Mouse (Mus musculus) midbrain, embryonic 11.5 days (tissue): ENCODE results near the gene 1700020N15Rik. TPM values are rescaled to one million over a fixed set of nuclear protein-coding genes. Genes with fewer than 3 reads are reported as not detected.
"Not testable (repeated sequence)": the region's sequence is repeated elsewhere in the genome, so short reads cannot be mapped to it uniquely, and the experiment has no call there.

Experiments used
- ATAC-seq: fragments of 200-750 bp; cut with Nextera tagmentation; 2 replicates; pipeline ENCODE4 v1.8.0; 2017; ENCODE audit warnings: moderate TSS enrichment, moderate library complexity; ENCODE audit not compliant: low FRiP score
- DNase-seq: peaks from one replicate; pipeline ENCODE4 v3.0.0; 2015; ENCODE audit warnings: low spot score; ENCODE audit errors: missing footprints
- H3K27ac ChIP-seq: fragments of 300-500 bp; sonication (generic); 2 replicates; pipeline ENCODE4 v1.5.1; 2014; ENCODE audit warnings: low read depth, low read length
- H3K27me3 ChIP-seq: fragments of 300-500 bp; sonication (generic); 2 replicates; pipeline ENCODE4 v1.6.1; 2014; ENCODE audit warnings: mild to moderate bottlenecking, low read length, moderate library complexity, mixed read lengths; ENCODE audit not compliant: control insufficient read depth, insufficient read depth
- H3K36me3 ChIP-seq: fragments of 300-500 bp; sonication (generic); 2 replicates; pipeline ENCODE4 v1.6.1; 2014; ENCODE audit warnings: mild to moderate bottlenecking, low read length, moderate library complexity, mixed read lengths; ENCODE audit not compliant: control insufficient read depth, insufficient read depth
- H3K4me1 ChIP-seq: fragments of 300-500 bp; sonication (generic); 2 replicates; pipeline ENCODE4 v1.6.1; 2014; ENCODE audit warnings: low read length; ENCODE audit not compliant: control insufficient read depth, insufficient read depth
- H3K4me2 ChIP-seq: fragments of 300-500 bp; sonication (generic); 2 replicates; pipeline ENCODE4 v1.6.1; 2014; ENCODE audit warnings: mild to moderate bottlenecking, moderate library complexity
- H3K4me3 ChIP-seq: fragments of 300-500 bp; sonication (generic); 2 replicates; pipeline ENCODE4 v1.5.1; 2014; ENCODE audit warnings: low read depth, low read length
- H3K9ac ChIP-seq: fragments of 300-500 bp; sonication (generic); 2 replicates; pipeline ENCODE4 v1.6.1; 2014; ENCODE audit warnings: low read length
- H3K9me3 ChIP-seq: fragments of 300-500 bp; sonication (generic); 2 replicates; pipeline ENCODE4 v1.6.1; 2016; ENCODE audit warnings: low read length; ENCODE audit not compliant: control insufficient read depth
- WGBS: fragments of 180-500 bp; shearing (Covaris S2); extraction: QIAGEN DNeasy Blood & Tissue Kit; methylation state at CpG from one replicate; pipeline ENCODE4 v1.1.7; 2014; 5-methylcytosine and 5-hydroxymethylcytosine counted together
- polyA plus RNA-seq: library from polyadenylated mRNA; unstranded; fragments of >200 nt; fragmentation: Nextera tagmentation; extraction: Ambion mirVana; gene quantifications from 2 replicates; pipeline ENCODE4 v1.2.1, GENCODE M21; 2014

1700020N15Rik gene
- not detected in 2 replicates for polyA plus RNA-seq

DNA sequence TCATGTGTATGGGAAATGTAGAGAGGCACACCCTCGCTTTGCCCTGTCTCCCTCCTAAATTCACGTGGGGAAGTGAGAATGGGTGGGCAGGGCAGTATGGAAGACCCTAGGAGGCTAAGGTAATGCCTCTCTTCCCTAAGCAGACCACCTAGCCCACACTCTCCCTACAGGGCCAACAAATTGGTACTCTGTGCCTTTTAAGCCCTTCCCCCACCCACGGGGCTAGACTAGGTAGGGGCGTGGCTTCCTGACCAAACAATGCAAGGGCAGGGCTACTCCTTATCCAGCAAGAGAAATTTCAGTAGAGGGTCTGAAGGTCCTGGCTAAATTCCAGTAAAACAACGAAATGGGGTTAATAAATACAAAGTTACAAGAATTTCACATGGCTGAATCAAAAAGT lies at the start of gene 1700020N15Rik:
1700020N15Rik (plus strand) TSS at position 301 of the 400 bp plus-strand sequence.
- not testable (repeated sequence) for H3K4me3 ChIP-seq, H3K4me2 ChIP-seq, DNase-seq, H3K27ac ChIP-seq, H3K9ac ChIP-seq, ATAC-seq, H3K9me3 ChIP-seq, H3K4me1 ChIP-seq, H3K27me3 ChIP-seq, H3K36me3 ChIP-seq
- WGBS = 69% methylated on average over 3 of the region's 5 CpGs

DNA sequence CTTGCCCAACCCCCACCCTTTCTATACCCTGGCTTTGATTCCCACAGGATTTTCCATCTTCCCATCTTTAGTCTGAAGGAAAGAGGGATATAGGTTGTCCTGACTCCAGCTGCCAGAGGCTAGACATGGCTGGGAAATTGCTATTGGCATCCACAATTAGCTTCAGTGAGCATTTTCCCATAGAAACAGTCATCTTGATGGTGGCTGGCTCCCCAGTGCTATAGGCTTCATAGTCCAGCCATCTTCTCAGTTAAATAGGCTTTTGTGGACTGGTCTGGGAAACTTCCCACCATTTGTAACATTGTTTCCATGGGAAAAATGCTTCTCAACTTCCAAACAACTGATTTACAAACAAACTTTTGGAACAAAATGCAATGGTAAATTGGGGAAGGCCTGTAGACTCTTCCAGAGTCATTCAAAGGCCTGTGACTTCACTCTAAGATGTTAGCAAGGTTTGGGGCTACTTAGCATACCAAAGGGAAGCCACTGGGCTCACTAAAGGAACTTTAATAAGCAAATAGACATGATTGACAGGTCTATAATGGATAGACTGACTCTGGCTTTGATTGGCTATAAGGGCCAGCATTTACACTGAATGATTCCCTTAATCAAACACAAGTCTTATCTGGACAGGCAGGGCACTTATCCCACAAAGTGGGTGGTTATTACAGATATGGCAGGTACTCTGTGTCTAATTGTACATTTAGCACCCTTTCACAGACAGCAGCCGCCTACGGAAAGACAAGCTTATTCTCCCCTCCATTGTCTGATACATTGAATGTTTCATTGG lies 31.9 kb downstream of the 1700020N15Rik start:
- DNase-seq (peak; percentile 81), ATAC-seq (peak; percentile 85)
- no peak overlapping the region for H3K4me3 ChIP-seq
- no peaks in the 10 kb centered on the region for H3K9me3 ChIP-seq
- H3K36me3 ChIP-seq = no peaks in the 10 kb centered on the region
- no peaks in the 10 kb centered on the region for H3K4me1 ChIP-seq
- no peak overlapping the region for H3K4me2 ChIP-seq
- no peak overlapping the region for H3K27ac ChIP-seq
- WGBS = 37% methylated on average over 2 of the region's 2 CpGs
- H3K9ac ChIP-seq = no peak overlapping the region
- H3K27me3 ChIP-seq = no peaks in the 10 kb centered on the region
